Mouse (Mus musculus) spleen, adult 2 months (tissue): Measurements from ENCODE around the gene Cycs. TPM values are rescaled to one million over a fixed set of nuclear protein-coding genes. Genes with fewer than 3 reads are reported as not detected.

Source experiments
- DNase-seq, 2 experiments: peaks; one replicate each; pipeline versions ENCODE4 v3.0.0 to v3.0.0-alpha.2; 2012 to 2021; ENCODE audit warnings: low spot score in 2 of 2, low read depth in 1 of 2
- H3K27ac ChIP-seq: fragments of 200-500 bp; 2 replicates; pipeline ENCODE4 v1.5.1; 2012; ENCODE audit warnings: low read length, inconsistent platforms; ENCODE audit not compliant: insufficient read depth
- H3K27me3 ChIP-seq: fragments of 200-500 bp; 2 replicates; pipeline ENCODE4 v1.6.1; 2012; ENCODE audit warnings: mild to moderate bottlenecking, moderate library complexity, low read length, inconsistent platforms; ENCODE audit not compliant: control insufficient read depth, insufficient read depth
- H3K36me3 ChIP-seq: fragments of 200-500 bp; 2 replicates; pipeline ENCODE4 v1.6.1; 2012; ENCODE audit warnings: mild to moderate bottlenecking, low read length, inconsistent platforms; ENCODE audit not compliant: control insufficient read depth, insufficient read depth
- H3K4me1 ChIP-seq: fragments of 200-500 bp; 2 replicates; pipeline ENCODE4 v1.6.1; 2011; ENCODE audit warnings: inconsistent platforms; ENCODE audit not compliant: control insufficient read depth, insufficient read depth, insufficient read length
- H3K4me3 ChIP-seq: fragments of 200-500 bp; 2 replicates; pipeline ENCODE4 v1.5.1; 2011; ENCODE audit warnings: mild to moderate bottlenecking, inconsistent platforms; ENCODE audit not compliant: insufficient read depth, insufficient read length; ENCODE audit errors: extremely low read depth
- CTCF ChIP-seq: fragments of 200-500 bp; IDR thresholded peaks from 2 replicates; pipeline ENCODE4 v1.5.1; 2011; ENCODE audit warnings: mild to moderate bottlenecking, inconsistent platforms; ENCODE audit not compliant: insufficient read depth, insufficient read length, insufficient replicate concordance; ENCODE audit errors: extremely low read depth
- POLR2A ChIP-seq: fragments of 200-500 bp; IDR thresholded peaks from 2 replicates; pipeline ENCODE4 v1.6.1; 2011; ENCODE audit warnings: low read depth, low read length, inconsistent platforms
- WGBS: fragments of 180-500 bp; shearing (Covaris S2); methylation state at CpG from one replicate; pipeline ENCODE4 v1.1.7; 2018; 5-methylcytosine and 5-hydroxymethylcytosine counted together
- polyA plus RNA-seq: library from polyadenylated mRNA; depleted of rRNA; stranded (reverse); fragments of >200 nt; gene quantifications from 2 replicates; pipeline ENCODE4 v1.2.3, GENCODE M21; 2012

Gene Cycs
- polyA plus RNA-seq, 1 experiment, result 0.82 TPM

DNA sequence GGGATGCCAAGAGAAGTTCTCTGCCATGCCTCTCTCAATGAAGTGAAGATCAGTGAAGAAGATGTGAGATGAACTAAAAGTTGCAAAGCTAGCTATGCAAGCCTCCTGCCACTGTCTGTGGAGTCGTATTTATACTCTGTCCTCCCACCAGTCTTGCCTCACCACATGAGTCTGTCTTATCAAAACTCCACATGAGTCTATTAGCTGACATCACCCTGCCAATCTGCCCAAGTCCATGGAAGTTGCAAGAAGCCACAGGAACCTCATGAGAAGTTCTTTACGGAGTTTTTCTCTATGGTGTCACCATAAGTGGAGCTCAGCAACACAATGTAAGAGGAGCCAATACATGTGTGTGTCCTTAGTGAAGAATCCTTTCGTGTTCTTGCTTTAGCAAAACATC, 35.3 kb downstream of the Cycs start:
- TF ChIP-seq POLR2A (no peak), CTCF (no peak)
- DNase-seq, result no peak
- WGBS, result 81% methylated on average over 3 of the region's 3 CpGs
- Histone ChIP-seq H3K36me3 (no peaks in the 10 kb centered on the region), H3K27ac (no peak overlapping the region), H3K4me3 (no peak overlapping the region), H3K27me3 (no peaks in the 10 kb centered on the region), H3K4me1 (no peaks in the 10 kb centered on the region)

DNA sequence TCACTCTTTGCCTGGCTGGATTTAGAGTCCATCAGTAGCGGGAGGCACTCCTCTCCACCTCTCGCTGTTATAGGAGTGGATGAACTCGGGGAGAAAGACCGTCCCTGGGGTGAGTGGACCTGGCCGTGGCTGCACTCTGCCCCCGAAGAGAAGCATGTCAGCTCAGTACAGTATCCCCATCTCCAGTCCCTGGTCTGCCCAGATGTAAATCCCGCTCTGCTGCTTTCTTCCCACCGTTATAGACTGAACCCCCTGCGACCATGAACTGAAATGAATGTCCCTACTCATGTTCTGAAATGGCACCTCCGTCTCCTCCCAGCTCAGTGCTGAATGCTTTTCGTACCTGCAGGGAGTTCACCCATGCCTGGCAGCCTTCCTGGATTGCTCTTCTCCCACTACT, 37.1 kb downstream of the Cycs start:
- DNase-seq, result no peak
- TF ChIP-seq POLR2A (no peak), CTCF (no peak)
- no peaks in the 10 kb centered on the region for H3K4me1 ChIP-seq
- H3K27me3 ChIP-seq, result no peaks in the 10 kb centered on the region
- H3K4me3 ChIP-seq, result no peak overlapping the region
- no peaks in the 10 kb centered on the region for H3K36me3 ChIP-seq
- WGBS, result 92% methylated on average over 11 of the region's 11 CpGs
- H3K27ac ChIP-seq, result no peak overlapping the region

DNA sequence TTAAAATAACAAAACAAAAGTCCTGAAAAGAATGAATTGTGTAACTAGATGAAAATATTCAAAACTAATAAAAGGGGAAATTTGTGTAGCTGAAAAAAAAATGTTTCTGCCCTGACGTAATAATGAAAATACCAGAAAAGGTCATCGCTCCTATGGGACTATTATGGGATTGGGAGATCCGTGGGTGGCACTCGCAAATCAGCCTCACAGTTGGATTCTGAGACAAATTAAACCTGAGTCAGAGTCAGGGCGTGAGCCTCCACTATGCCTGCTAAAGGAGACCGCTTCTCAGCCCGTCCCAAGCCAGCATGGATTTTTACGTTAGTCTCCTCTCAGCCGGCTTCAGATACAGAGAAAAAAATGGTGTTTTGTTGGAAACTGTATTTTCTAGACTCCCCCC, 38.9 kb downstream of the Cycs start:
- H3K4me1 ChIP-seq, result no peaks in the 10 kb centered on the region
- TF ChIP-seq CTCF (no peak), POLR2A (no peak)
- no peak overlapping the region for H3K27ac ChIP-seq
- no peaks in the 10 kb centered on the region for H3K36me3 ChIP-seq
- H3K4me3 ChIP-seq, result no peak overlapping the region
- no peak for DNase-seq
- no peaks in the 10 kb centered on the region for H3K27me3 ChIP-seq
- 87% methylated on average over 9 of the region's 9 CpGs for WGBS

GRCm38 (mm10) chr6:50526597-50527024, 39.7 kb downstream of the Cycs start:
- WGBS, result 24% methylated on average over 7 of the region's 7 CpGs
- Histone ChIP-seq H3K27me3 (no peaks in the 10 kb centered on the region), H3K4me1 (no peaks in the 10 kb centered on the region), H3K4me3 (no peak overlapping the region), H3K27ac (no peak overlapping the region), H3K36me3 (no peaks in the 10 kb centered on the region)
- peak; percentile 15 to 46 for DNase-seq
- TF ChIP-seq POLR2A, result no peak
- peak; percentile 36; the same call in 1 of the 2 replicates for TF ChIP-seq CTCF

GRCm38 (mm10) chr6:50525846-50526245, 40.5 kb downstream of the Cycs start:
- Histone ChIP-seq H3K27ac (no peak overlapping the region), H3K27me3 (no peaks in the 10 kb centered on the region), H3K4me3 (no peak overlapping the region), H3K36me3 (no peaks in the 10 kb centered on the region), H3K4me1 (no peaks in the 10 kb centered on the region)
- WGBS, result 85% methylated on average over 8 of the region's 8 CpGs
- no peak for TF ChIP-seq CTCF
- TF ChIP-seq POLR2A, result no peak
- no peak for DNase-seq

GRCm38 (mm10) chr6:50524261-50524896, 42.0 kb downstream of the Cycs start:
- Histone ChIP-seq H3K4me1 (no peaks in the 10 kb centered on the region), H3K27me3 (no peaks in the 10 kb centered on the region), H3K36me3 (no peaks in the 10 kb centered on the region), H3K4me3 (no peak overlapping the region), H3K27ac (no peak overlapping the region)
- TF ChIP-seq CTCF (no peak), POLR2A (no peak)
- 96% methylated on average over 10 of the region's 10 CpGs for WGBS
- no peak for DNase-seq

- no peak for TF ChIP-seq CTCF
- no peak for TF ChIP-seq POLR2A
Measured at GRCm38 (mm10) chr6:50522772-50523171, 43.6 kb downstream of the Cycs start.

More at GRCm38 (mm10) chr6:50522772-50523171, 43.6 kb downstream of the Cycs start:
- no peaks in the 10 kb centered on the region for H3K27me3 ChIP-seq
- no peak overlapping the region for H3K4me3 ChIP-seq
- no peak overlapping the region for H3K27ac ChIP-seq
- DNase-seq, result no peak
- WGBS, result 96% methylated on average over 7 of the region's 7 CpGs
- no peaks in the 10 kb centered on the region for H3K4me1 ChIP-seq
- no peaks in the 10 kb centered on the region for H3K36me3 ChIP-seq
